Mouse (Mus musculus) kidney, postnatal 25 days (tissue): ENCODE data around the gene Gpr180.
"Not testable (repeated sequence)": the region's sequence is repeated elsewhere in the genome, so short reads cannot be mapped to it uniquely, and the experiment has no call there.

Source experiments
- DNase-seq, 2 experiments: peaks; one replicate each; pipeline ENCODE4 v3.0.0; 2021; ENCODE audit warnings: mixed read lengths in 2 of 2

Gpr180 gene

GRCm38 (mm10) chr14:118152294-118152651 lies 15.3 kb downstream of the Gpr180 start:
- DNase-seq = no peak

GRCm38 (mm10) chr14:118156056-118156455 lies 19.1 kb downstream of the Gpr180 start:
- DNase-seq = not testable (repeated sequence)

GRCm38 (mm10) chr14:118156740-118157139 lies 19.8 kb downstream of the Gpr180 start:
- no peak for DNase-seq

- peak in 1 of 2 experiments; percentile 68 for DNase-seq
Observed at GRCm38 (mm10) chr14:118157146-118157545, 20.2 kb downstream of the Gpr180 start.

- no peak for DNase-seq
Observed at GRCm38 (mm10) chr14:118161751-118162150, 24.8 kb downstream of the Gpr180 start.

- no peak for DNase-seq
Observed at GRCm38 (mm10) chr14:118162640-118163039, 25.7 kb downstream of the Gpr180 start.

- no peak for DNase-seq
Observed at GRCm38 (mm10) chr14:118168776-118169175, 31.8 kb downstream of the Gpr180 start.

GRCm38 (mm10) chr14:118173590-118174203 lies 36.7 kb downstream of the Gpr180 start:
- DNase-seq = no peak

GRCm38 (mm10) chr14:118175071-118175693 lies 38.2 kb downstream of the Gpr180 start:
- no peak for DNase-seq

- DNase-seq = no peak
Observed at GRCm38 (mm10) chr14:118175694-118176085, 38.7 kb downstream of the Gpr180 start.

- DNase-seq = no peak
Observed at GRCm38 (mm10) chr14:118179251-118179650, 42.3 kb downstream of the Gpr180 start.

- DNase-seq = no peak
Observed at GRCm38 (mm10) chr14:118179701-118180100, 42.7 kb downstream of the Gpr180 start.

GRCm38 (mm10) chr14:118180117-118180557 lies 43.2 kb downstream of the Gpr180 start:
- peak; percentile 71 to 74 for DNase-seq

GRCm38 (mm10) chr14:118180711-118181177 lies 43.8 kb downstream of the Gpr180 start:
- DNase-seq = peak; percentile 54 to 73

GRCm38 (mm10) chr14:118191442-118191841 lies 54.5 kb downstream of the Gpr180 start:
- DNase-seq = no peak

GRCm38 (mm10) chr14:118193001-118193628 lies 56.2 kb downstream of the Gpr180 start:
- no peak for DNase-seq

- no peak for DNase-seq
Observed at GRCm38 (mm10) chr14:118193663-118194062, 56.7 kb downstream of the Gpr180 start.

GRCm38 (mm10) chr14:118194219-118194914 lies 57.4 kb downstream of the Gpr180 start:
- DNase-seq = no peak

GRCm38 (mm10) chr14:118197063-118197462 lies 60.1 kb downstream of the Gpr180 start:
- DNase-seq = no peak

GRCm38 (mm10) chr14:118200731-118201130 lies 63.8 kb downstream of the Gpr180 start:
- no peak for DNase-seq

- no peak for DNase-seq
Observed at GRCm38 (mm10) chr14:118202006-118202405, 65.0 kb downstream of the Gpr180 start.

- no peak for DNase-seq
Observed at GRCm38 (mm10) chr14:118203031-118203430, 66.1 kb downstream of the Gpr180 start.

GRCm38 (mm10) chr14:118207347-118207746 lies 70.4 kb downstream of the Gpr180 start:
- no peak for DNase-seq
